Mouse (Mus musculus): ENCODE measurements at regions not wholly inside any gene's neighbourhood (a gene's known extent, or its start where the extent isn't known, plus 50 kb on each side); places are given as distances from the start of the nearest gene placed in this dataset.
"Not testable (repeated sequence)": the region's sequence is repeated elsewhere in the genome, so short reads cannot be mapped to it uniquely, and the experiment has no call there.

DNA sequence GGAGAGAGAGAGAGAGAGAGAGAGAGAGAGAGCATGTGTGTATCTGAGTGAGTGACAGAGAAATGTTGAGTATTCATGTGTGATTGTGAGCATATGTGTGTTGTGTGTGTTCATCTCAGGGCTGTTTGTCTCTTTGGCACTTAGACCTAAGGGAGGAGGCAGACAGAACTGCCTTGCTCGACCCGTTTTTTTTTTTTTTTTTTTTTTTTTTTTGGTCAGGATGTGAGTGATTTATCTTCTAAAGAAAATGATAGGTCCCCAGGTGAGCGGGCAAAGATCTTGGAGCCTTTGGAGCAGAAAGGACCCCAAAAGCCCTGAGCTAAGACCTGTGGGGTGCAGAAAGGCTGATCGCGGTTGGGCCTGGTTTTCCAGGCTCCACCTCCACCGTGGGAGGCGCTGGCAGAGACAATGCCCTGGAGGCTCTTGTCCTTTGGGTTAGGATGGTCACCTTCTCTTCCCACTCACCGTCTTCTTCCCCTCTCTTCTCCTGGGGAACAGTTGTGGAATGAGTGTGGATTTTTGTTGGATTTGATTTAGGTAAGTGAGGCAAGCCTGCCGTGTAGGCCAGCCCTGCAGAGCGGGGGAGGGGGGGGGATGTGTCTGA lies 147.1 kb upstream of the Ttc29 start:
- in situ Hi-C loops (cut with MboI), result loop anchor here (25.0 kb wide), 2 partner anchors 596 to 846 kb away; no protein-coding TSS in a partner anchor

DNA sequence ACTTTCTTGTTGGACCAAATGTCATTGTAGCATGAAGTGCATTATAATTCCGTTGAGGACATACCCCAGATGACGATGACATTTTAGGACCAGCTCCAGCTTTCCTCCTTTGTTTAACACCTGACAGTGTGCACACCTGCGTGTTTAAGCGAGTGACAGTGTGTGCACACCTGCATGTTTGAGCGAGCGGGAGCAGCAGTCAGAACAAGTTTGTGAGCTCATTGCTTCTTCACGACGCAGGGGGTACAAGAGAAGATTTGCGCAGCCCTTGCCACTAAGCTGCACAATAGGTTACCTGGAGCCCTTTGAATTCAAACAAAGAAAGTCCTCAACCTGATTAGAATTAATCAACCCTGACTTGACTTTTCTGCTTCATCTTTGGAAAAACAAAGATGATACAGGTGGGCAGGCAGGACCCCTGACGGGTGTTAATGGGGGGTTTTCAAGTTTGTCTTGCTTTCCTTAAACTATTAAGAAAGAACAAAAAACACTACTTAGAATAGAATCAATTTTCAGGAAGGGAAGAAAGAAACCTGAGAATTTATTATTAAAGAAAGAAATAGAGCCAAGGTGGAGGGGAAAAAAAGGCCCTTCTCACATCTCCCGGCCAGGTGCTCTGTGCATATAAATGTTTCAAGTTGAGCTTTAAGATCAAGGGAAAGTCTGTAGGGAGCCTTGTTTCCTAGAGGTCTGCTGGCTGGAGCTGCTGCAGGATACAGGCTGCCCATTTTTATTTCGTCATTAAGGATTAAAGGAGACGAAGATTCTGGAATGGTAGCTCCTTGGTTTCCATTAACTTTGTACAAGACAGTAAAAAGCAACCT lies 144.8 kb upstream of the Ttc29 start:
- in situ Hi-C loops (cut with MboI), result loop anchor here (25.0 kb wide), 2 partner anchors 594 to 844 kb away; no protein-coding TSS in a partner anchor

DNA sequence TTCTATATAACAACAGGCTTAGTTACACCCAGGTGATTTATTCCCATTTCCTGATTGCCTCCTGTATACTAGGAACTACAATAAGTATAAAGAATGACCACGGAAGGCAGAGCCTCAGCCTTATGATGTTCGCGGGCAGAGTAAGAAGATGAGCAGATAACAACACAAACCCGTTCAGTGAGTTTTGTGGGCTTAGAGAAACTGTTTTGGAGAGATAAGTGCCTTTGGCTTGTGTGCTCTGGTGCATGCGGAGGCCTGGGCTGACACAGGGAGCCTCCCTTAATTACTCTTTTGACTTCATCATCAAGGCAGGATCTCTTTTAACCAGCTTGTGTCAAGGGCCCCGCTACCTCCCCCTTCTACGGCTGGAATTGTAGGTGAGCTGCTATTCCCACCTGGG lies 139.3 kb upstream of the Ttc29 start:
- in situ Hi-C loops (cut with MboI), result loop anchor here (25.0 kb wide), 2 partner anchors 588 to 838 kb away; no protein-coding TSS in a partner anchor

DNA sequence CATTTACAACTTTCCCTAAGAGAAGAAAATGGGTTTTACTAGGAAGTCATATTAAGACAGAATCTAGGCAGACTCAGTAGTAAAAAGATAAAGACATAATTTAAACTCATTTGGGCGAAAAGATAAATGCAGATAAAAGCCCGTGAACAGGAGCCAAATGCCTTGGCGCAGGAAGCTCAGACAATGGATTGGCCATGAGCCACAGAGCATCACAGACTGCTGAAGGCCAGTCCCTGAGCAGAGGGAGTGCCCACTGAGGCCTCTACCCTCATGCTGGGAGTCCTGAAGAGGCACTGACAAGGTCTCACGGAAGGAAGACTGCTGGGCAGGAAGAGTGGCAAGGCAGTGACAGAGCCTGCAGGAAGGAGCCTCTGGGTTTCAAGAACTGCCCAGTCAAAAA lies 136.0 kb upstream of the Ttc29 start:
- in situ Hi-C loops (cut with MboI), result no loop called here

DNA sequence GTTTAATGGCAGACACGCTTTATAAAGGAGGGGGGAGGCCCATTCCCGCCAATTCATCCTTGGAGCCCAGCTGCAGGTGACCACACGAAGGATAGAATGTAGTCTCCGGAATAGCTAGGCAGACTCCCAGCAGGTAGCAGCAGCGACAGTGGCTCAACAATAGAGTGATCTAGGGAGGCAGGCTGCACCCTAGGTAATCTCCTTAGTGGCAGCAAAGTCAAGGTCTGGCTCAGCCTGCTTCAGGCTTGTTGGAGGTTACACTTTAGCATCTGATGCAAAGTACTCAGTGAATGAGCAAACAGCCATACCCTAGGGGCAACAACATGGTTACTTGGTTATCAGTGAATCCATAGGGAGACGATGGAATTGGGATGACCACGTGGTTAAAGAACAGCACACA lies 131.7 kb upstream of the Ttc29 start:
- in situ Hi-C loops (cut with MboI), result not testable (repeated sequence)

DNA sequence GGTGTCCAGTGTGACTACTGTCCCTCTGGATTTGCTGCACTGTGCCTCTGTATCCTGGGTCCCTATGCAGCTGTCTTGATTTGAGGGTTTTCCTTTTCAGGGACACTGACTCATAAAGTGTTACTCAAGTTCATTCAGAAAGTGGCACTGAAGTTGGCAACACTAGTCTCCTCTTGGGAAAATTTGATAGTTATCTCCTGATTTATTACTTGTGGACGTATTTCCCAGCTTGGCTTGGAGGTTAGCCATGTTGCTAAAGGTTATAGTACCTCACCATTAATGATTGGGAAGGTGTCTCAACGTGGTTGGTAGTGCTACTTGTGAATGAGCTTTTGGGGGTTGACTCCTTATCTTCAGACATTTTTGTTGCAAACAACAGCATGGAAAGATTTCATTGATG lies 130.1 kb upstream of the Ttc29 start:
- in situ Hi-C loops (cut with MboI), result no loop called here

DNA sequence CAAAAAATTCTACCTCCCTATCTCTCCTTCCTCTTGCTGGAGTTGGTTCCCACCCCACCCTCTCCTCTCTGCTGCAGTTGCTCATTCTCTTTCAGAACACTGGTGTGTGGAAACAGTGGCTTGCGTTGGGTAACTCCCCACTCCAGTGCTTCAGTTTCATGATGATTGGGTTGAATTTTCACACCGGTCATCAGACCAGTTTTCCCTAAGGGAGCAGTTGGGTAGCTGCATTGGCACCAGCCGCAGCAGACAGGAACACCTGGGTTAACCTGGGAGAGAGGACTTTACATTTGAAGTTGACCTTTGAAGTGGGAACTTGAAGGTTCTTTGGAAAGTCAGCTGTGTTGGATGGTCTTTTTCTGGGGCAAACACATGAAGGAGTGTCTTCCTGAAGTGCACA lies 126.7 kb upstream of the Ttc29 start:
- in situ Hi-C loops (cut with MboI), result no loop called here

DNA sequence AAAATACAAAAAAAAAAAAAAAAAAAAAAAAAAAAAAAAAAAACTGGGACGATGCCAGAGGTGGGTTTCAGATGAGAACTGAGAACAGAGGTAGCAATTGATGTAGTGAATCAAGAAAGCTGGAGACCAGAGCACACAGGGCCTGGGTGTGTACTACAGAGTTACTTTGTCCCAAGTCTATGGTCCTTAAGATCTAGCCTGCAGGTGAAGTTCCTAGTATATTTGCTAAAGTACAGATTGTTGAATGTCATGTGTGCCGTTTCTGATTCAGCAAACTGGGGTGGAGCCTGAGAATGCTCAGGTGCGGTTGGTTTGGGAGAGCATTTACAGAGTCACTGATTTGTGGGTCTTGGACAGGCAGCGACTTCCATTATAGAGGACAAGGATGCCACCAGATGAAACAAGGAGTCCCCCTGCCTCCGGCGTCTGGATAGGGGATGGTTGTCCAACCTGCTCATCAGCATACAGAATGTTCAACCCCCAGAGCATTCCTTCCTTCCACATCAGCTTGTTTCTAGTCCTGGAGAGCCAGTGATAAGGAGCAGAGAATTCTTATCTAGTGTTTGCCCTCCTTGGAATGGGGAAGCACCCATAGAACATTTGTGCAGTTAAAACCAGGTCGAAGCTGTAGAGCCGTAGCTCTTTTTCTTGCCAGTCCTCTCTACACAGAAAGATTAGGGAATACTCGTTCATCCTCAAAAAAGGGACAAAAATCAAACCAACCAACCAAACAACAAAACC lies 122.5 kb upstream of the Ttc29 start:
- in situ Hi-C loops (cut with MboI), result no loop called here

DNA sequence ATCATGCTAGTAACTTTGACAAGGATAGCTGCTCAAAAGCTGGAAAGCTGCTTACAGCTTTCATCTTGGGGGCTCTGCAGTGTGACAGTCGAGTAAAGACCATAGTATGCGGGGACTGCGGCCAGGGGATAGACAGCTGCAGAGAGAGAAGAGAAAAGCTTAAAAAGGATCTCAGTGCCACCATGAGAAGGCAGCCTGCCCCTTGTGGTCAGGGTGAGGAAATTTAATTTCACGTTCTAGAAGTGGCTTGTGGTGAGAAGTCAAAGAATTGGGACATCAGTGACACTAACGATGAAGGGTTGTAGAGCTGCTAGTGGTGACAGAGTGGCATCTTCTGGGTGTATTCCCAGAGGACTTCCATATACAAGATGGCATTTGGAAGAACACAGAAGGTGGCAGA lies 116.7 kb upstream of the Ttc29 start:
- in situ Hi-C loops (cut with MboI), result no loop called here

DNA sequence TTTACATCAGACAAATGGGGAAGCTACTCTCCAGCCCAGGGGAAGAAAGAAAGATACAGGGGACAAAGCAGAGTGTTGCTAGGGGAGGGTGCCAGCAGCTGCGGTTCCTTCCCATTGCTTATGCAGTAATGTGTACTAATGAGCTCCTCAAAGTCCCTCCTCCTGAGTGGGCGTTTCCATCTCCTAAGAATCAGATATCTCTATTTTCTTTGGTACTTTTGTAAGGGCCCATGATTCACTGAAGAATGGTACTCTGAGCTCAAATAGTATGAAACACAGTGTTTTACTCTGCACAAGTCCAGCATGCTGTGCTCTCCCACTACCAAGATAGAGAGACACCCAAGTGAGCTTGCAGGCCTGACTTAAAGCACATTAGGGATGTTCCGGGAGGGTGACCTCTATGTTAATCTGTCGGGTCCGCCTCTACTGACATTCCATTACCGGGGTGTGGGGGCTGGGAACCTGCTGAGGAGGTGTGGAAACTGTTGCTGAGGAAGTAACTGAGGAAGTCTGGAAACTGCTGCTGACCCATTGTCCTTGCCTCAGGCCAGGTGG lies 114.8 kb upstream of the Ttc29 start:
- in situ Hi-C loops (cut with MboI), result no loop called here

DNA sequence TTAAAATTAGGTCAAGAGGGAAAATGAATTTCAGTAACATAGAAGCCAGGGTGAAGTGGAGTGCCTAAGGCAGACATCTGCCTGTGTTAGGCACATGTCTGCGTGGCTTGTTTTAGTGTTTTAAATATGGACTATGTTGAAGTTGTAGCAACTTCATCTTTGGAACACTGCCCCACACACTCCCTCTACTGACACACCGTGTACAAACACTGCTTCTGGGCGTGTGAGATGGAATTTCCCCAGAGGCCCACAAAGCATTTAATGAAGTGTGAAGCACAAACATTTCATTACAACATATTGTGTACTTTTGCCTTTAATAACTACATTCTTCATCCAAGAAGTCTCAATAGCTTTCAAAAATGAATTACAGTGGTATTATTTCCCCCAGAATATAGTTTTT lies 114.0 kb upstream of the Ttc29 start:
- in situ Hi-C loops (cut with MboI), result no loop called here

DNA sequence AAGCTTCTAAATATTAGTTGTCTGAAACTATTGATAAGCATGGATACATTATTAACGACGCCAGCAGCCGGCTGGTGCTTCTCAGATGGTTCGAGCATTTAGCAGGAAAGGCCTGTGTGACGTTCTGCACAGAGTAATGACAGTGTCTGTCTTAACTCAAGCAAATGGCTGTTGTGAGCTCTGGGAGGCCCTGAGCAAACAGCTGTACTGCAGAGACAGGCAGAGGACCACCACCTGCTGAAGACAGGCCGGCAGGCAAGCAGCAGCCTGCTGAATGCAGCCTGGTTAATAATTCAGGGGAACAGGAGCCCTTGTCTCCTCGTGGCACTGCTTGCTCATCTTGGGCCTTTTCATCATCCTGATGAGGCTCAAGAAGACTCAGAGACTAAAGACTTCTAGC lies 105.8 kb upstream of the Ttc29 start:
- in situ Hi-C loops (cut with MboI), result no loop called here

DNA sequence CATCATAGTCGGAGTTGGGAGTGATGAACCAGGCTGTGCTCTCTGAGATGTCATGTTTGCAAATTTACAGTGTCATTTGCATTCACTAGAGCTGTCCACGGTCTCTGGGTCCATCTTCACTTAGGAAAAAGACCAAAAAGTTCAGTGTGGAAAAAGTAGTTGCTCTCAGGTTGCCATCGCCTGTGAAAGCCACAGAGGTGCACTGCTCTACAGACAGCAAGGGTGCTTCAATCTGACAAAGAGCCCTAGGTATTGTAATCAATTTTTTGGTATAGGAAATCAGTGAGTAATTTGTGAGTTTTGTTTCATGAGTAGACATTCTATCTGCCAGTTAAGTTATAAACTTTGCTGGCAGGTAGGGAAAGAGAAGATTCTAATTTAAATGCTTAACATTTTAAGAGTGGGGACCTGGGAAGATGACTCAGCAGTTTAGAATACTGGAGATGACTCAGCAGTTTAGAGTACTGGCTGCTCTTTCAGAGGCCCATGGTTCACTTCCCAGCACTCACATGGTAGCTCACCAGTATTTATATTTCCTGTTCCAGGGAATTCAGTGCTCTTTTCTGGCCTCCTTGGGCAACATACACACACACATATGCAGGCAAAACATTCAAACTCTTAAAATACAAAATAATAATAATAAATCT lies 103.0 kb upstream of the Ttc29 start:
- in situ Hi-C loops (cut with MboI), result no loop called here

DNA sequence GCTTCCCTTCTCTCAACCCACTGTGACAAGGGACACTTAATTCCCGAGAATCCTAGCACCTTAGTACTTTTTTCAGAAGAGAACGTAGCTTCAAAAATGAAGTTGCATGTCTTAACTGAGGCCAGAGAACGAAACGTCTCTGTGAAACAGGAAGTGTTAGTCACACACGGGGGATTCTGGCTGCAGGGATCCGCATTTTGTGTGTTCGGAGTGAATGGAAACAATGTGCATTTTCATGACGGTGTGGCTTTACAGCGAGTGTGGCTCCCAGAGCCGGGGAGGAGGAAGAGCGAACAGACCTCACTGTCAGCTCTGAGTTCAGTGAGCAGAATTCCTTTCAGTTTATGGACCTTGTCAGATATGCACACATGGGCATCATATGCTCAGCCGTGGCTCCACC lies 100.0 kb upstream of the Ttc29 start:
- in situ Hi-C loops (cut with MboI), result no loop called here

DNA sequence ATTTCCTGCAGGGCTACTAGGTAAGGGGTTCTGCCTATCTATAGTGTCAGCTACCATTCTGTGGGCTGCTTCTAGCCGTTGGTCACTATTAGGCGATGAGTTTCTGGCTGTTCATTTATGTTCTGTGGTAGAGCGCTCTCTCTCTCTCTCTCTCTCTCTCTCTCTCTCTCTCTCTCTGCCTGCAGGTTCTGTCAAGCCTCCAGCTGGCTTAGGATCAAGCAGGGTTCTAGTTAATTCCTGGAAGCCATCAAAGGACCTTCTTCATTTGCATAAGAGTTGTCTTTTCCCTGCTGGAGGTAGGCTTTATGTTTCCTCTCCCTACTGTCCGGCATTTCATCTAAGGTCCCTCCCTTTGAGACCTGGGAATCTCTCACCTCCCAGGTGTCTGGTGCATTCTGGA lies 98.6 kb upstream of the Ttc29 start:
- in situ Hi-C loops (cut with MboI), result no loop called here

DNA sequence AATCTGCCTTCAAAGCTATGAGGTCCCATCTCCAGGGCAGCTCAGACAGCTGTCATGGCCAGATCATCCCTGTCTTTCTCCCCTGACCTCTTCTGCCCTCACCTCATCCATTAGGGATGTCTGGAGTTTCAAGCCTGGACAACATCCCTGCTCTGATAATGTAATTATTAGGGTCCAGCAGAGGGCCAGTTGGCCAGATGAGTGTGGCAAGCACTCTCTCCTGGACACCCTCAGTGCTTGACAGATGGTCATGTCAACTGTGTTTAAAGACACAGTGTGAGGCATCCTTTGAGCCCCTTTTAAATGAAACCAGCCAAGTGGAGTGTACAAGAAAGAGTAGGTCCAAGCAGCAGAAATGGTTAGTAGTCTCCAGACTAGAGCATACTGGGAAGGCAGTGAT lies 95.9 kb upstream of the Ttc29 start:
- in situ Hi-C loops (cut with MboI), result no loop called here

DNA sequence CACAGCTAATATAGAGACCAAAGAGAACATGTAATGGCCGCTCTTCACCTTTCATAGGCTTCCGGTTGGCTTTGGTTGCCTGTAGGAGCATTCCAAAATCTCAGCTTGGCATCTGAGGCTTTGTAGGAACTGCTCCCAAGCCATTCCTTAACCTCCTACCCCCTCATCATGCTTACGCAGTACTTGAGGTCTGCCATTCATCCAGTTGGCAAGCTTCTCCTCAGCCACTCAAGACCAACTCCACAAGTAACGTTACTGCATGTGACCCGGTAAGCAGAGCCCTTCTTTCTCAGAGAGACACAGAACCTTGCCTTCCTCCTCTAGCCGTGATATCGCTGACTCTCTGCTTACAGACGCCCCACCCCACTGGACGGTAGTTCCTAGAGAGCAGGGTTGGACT lies 94.6 kb upstream of the Ttc29 start:
- in situ Hi-C loops (cut with MboI), result no loop called here

DNA sequence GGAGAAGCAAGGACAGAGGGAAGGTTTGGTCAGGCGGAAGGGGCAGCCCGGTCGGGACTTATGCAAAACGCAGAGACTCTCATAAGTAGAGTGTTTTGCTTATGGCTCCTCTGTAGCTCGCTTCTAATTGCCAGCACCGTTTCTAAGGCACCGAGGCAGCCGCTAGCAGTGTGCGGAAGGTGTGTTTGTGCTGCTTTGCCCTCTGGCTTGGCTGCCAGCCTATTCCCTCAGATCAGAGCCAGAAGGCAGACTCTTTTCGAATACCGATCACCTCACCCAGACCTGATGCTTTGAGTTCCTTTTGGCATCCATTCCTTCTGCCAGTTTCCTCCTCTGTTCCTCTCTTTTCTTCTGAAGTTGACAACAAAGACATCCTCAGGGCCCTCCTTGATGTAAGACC lies 93.4 kb upstream of the Ttc29 start:
- in situ Hi-C loops (cut with MboI), result no loop called here

DNA sequence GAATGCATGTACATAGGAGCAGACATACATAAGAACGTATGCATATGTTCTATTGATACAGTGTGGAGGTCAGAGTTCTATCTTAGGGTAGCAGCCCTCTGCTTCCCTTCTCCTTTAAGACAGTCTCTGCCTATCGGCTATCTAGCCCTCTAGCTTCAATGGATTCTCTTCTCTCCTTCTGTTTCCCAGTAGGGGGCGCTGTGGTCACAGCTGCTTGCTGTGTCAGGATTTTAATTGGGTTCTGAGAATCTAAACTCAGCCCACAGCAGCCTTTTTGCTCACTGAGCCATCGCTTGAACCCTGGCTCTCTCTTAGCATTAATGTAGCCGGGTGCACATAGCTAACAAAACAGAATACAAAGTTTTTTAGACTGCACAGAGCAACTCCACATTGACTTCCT lies 88.8 kb upstream of the Ttc29 start:
- in situ Hi-C loops (cut with MboI), result no loop called here

DNA sequence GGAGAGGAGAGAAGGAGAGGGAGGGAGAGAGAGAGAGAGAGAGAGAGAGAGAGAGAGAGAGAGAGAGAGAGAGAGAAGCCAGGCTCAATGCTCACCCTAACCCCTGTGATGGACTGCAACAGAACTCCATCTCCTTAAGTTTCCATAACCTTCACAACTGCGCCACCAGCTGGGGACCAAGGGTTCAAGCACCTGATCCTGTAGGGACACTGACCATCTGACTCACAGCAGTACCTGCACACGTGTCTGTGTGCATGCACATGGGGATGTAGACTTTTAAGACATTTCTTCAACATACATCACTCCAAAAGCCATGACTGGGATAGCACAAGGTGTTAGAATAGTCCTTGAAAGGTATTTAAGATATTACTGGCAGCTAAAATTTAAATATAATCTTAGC lies 85.2 kb upstream of the Ttc29 start:
- in situ Hi-C loops (cut with MboI), result no loop called here

DNA sequence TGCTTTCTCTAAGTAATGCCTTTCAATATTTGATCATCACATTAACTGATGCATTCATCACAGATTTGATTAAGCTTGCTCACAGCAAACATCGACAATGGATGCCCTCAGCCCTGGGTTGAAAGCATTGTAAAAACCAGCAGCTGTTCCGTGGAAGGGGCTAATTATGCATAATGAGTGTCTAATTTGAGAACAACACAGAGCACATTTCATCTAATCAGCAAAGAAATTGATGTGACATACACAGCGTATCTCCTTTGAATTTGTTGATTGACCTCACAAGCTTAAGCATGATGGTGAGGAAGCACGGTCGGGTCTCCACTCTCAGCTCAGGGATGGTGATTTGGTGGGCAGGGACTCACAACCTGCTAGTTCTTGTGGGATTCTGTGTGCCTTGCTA lies 84.0 kb upstream of the Ttc29 start:
- in situ Hi-C loops (cut with MboI), result no loop called here

DNA sequence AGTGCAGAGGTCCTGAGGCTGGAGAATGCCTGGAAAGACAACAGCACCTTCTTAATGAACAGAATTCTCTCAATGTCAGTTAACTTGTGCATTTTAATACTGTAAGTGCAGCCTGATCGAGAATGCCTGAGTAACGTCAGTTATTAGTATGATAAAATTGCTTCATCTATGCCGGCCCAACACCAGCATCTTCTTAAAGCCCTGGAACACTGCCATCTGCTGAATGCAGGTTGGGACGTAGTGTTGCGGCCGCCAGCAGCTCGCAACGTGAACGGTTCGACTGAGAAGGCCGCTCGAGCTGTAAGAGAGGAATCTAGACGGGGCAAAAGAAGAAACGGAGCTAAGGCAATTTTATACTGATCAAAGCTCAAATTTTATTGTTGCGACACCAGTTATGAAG lies 73.6 kb upstream of the Ttc29 start:
- in situ Hi-C loops (cut with MboI), result not testable (repeated sequence)
